ENCODE assay signal across 8 mouse cellular contexts in the genomic region with DNA sequence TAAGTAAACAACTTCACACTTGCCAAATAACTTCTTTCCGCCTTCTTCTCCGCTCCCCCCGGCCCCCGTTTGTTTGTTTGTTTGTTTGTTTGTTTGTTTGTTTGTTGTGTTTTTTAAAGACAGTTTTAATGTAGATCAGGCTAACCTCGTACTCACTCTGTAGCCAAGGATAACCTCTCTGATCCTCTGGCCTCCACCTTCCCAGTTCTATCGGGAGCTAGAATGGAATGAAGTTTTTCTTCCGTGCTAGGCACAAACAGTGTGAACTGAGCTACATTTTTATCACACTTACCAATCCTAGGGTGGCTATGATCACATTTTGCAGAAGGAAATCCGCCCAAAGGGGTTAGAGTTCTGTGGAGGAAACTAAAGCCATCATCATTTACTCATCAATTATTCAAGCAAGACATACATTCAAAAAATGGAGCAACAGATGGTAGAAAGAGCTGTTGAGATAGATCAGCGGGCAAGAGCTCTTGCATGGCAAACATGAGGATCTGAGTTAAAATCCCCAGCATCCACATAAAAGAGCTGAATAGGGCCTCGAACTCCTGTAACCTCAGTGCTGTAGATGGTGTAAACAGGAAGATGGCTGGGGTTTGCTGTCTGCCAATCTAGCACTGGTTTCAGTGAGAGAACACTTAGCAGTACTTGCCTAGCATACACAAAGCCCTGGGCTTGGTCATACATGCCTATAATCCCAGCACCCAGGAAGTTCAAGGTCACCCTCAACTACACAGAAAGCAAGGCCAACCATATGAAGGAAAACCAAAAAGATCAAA. TPM values are rescaled to one million over a fixed set of nuclear protein-coding genes. Genes with fewer than 3 reads are reported as not detected.
DNase-seq lines count a peak whose midpoint lies in the region; ATAC-seq and TF ChIP-seq lines count a peak whose summit lies in the region.

No protein-coding gene starts in this region.

- no peaks in the 10 kb centered on the region for H3K9me3 ChIP-seq in liver, embryonic 12.5 days (replicated peaks)

- no peaks in the 10 kb centered on the region for H3K36me3 ChIP-seq in thymus, adult 2 months (ENCODE audit: control insufficient read depth, insufficient read depth, low read length)
- H3K36me3 ChIP-seq in liver, embryonic 12.5 days: peaks cover 26% of the 10 kb centered on the region

- no peak for TF ChIP-seq POLR2A in thymus, adult 2 months (IDR thresholded peaks at IDR 0.05; ENCODE audit: control insufficient read depth, extremely low read depth, insufficient read depth, low read length, poor library complexity)

- no peak overlapping the region for H3K4me3 ChIP-seq in thymus, adult 2 months (ENCODE audit: control insufficient read depth, insufficient read depth, low read length)
- peak overlapping the region; percentile 91 for H3K4me3 ChIP-seq in liver, embryonic 12.5 days

- no peak for ATAC-seq in cerebellum, adult (ENCODE audit: insufficient number of reproducible peaks, low FRiP score, low TSS enrichment)
- ATAC-seq in liver, embryonic 12.5 days: no peak

- peaks cover 2% of the 10 kb centered on the region; the same call in 1 of the 2 replicates for H3K4me1 ChIP-seq in thymus, adult 2 months (replicated peaks; ENCODE audit: control insufficient read depth, insufficient read depth, low read length)
- peaks cover 50% of the 10 kb centered on the region for H3K4me1 ChIP-seq in liver, embryonic 12.5 days

- H3K4me2 ChIP-seq in liver, embryonic 12.5 days: peak overlapping the region; percentile 49

- WGBS in thymus, adult 2 months: 58% methylated on average over 10 of the region's 10 CpGs
- WGBS in liver, embryonic 12.5 days (ENCODE audit: insufficient replicate concordance): 36% methylated on average over 10 of the region's 10 CpGs

- peak; percentile 35 for DNase-seq in cerebellum, adult 9-10 months
- DNase-seq in thymus, postnatal 0 days (ENCODE audit: low spot score): peak; percentile 6
- no peak for DNase-seq in thymus, adult 2 months
- DNase-seq in urinary bladder, postnatal 25 days (ENCODE audit: low spot score): no peak
- DNase-seq in right cerebral cortex, adult 18-20 months: no peak
- DNase-seq in lung, postnatal 36 days: no peak

- no peaks in the 10 kb centered on the region for H3K27me3 ChIP-seq in thymus, adult 2 months (ENCODE audit: control insufficient read depth, insufficient read depth, low read length)
- H3K27me3 ChIP-seq in liver, embryonic 12.5 days (replicated peaks): no peaks in the 10 kb centered on the region

- peak overlapping the region; percentile 42 for H3K9ac ChIP-seq in liver, embryonic 12.5 days

- TF ChIP-seq CTCF in thymus, adult 2 months (IDR thresholded peaks at IDR 0.05; ENCODE audit: borderline replicate concordance, control insufficient read depth, extremely low read depth, insufficient read depth, low read length, poor library complexity): no peak

- no peak overlapping the region for H3K27ac ChIP-seq in thymus, adult 2 months (ENCODE audit: control insufficient read depth, insufficient read depth, low read length)
- H3K27ac ChIP-seq in liver, embryonic 12.5 days: peak overlapping the region; percentile 72

RNA-seq across cellular contexts. Expression of a gene that starts 0.7 kb away (rescaled TPM):
- polyA plus RNA-seq in thymus, postnatal 0 days (2015; fragmentation: Nextera tagmentation; extraction: Ambion mirVana): 83.3 and 90.7 TPM in 2 replicates
- 119 and 120 TPM in 2 replicates for polyA plus RNA-seq in thymus, adult 2 months (2012; rRNA removed)
- 196 and 205 TPM in 2 replicates for polyA plus RNA-seq in liver, embryonic 12.5 days (2016; fragmentation: Nextera tagmentation; extraction: Ambion mirVana)

RNA-seq across cellular contexts. Expression of a gene that starts 32.5 kb away (rescaled TPM):
- 317 and 345 TPM in 2 replicates for polyA plus RNA-seq in thymus, postnatal 0 days (2015; fragmentation: Nextera tagmentation; extraction: Ambion mirVana)
- polyA plus RNA-seq in thymus, adult 2 months (2012; rRNA removed): 217 and 220 TPM in 2 replicates
- polyA plus RNA-seq in liver, embryonic 12.5 days (2016; fragmentation: Nextera tagmentation; extraction: Ambion mirVana): 222 and 242 TPM in 2 replicates

RNA-seq across cellular contexts. Expression of a gene that starts 41.2 kb away (rescaled TPM):
- polyA plus RNA-seq in thymus, postnatal 0 days (2015; fragmentation: Nextera tagmentation; extraction: Ambion mirVana): 214 and 227 TPM in 2 replicates
- 464 and 542 TPM in 2 replicates for polyA plus RNA-seq in thymus, adult 2 months (2012; rRNA removed)
- 147 and 169 TPM in 2 replicates for polyA plus RNA-seq in liver, embryonic 12.5 days (2016; fragmentation: Nextera tagmentation; extraction: Ambion mirVana)

Comparison
In these comparisons a context has a peak if more than half of its experiments do, and no peak if none do; other contexts are left out.
1. DNase-seq: peak in cerebellum, adult 9-10 months (single experiment) and thymus, postnatal 0 days (single experiment); none in thymus, adult 2 months (single experiment), urinary bladder, postnatal 25 days (single experiment), right cerebral cortex, adult 18-20 months (single experiment) and lung, postnatal 36 days (single experiment).